Mouse (Mus musculus) intestine, embryonic 15.5 days (tissue): Measurements from ENCODE around the gene Spg21. TPM values are rescaled to one million over a fixed set of nuclear protein-coding genes. Genes with fewer than 3 reads are reported as not detected.

Source experiments
- ATAC-seq: fragments of 200-750 bp; cut with Nextera tagmentation; 2 replicates; pipeline ENCODE4 v1.8.0; 2017; ENCODE audit warnings: moderate TSS enrichment, moderate library complexity
- H3K27ac ChIP-seq: fragments of 300-500 bp; sonication (generic); 2 replicates; pipeline ENCODE4 v1.5.1; 2015; ENCODE audit warnings: mild to moderate bottlenecking, inconsistent platforms
- H3K27me3 ChIP-seq: fragments of 300-500 bp; sonication (generic); replicated peaks from 2 replicates; pipeline ENCODE4 v1.6.1; 2015; ENCODE audit warnings: inconsistent platforms
- H3K36me3 ChIP-seq: fragments of 300-500 bp; sonication (generic); 2 replicates; pipeline ENCODE4 v1.6.1; 2015; ENCODE audit warnings: inconsistent platforms
- H3K4me1 ChIP-seq: fragments of 300-500 bp; sonication (generic); replicated peaks from 2 replicates; pipeline ENCODE4 v1.6.1; 2015; ENCODE audit warnings: inconsistent platforms
- H3K4me2 ChIP-seq: fragments of 300-500 bp; sonication (generic); replicated peaks from 2 replicates; pipeline ENCODE4 v1.6.1; 2015; ENCODE audit warnings: mild to moderate bottlenecking, inconsistent platforms
- H3K4me3 ChIP-seq: fragments of 300-500 bp; sonication (generic); replicated peaks from 2 replicates; pipeline ENCODE4 v1.5.1; 2015; ENCODE audit warnings: inconsistent platforms
- H3K9ac ChIP-seq: fragments of 300-500 bp; sonication (generic); 2 replicates; pipeline ENCODE4 v1.6.1; 2015; ENCODE audit warnings: inconsistent platforms
- H3K9me3 ChIP-seq: fragments of 300-500 bp; sonication (generic); 2 replicates; pipeline ENCODE4 v1.6.1; 2016; ENCODE audit warnings: inconsistent platforms
- WGBS: fragments of 180-500 bp; shearing (Covaris S2); methylation state at CpG from one replicate; pipeline ENCODE4 v1.1.7; 2015; 5-methylcytosine and 5-hydroxymethylcytosine counted together
- polyA plus RNA-seq: library from polyadenylated mRNA; unstranded; fragments of >200 nt; fragmentation: Nextera tagmentation; extraction: Ambion mirVana; gene quantifications from 2 replicates; pipeline ENCODE4 v1.2.1, GENCODE M21; 2015

Gene Spg21
- polyA plus RNA-seq, 1 experiment from 2014 or later: 102 TPM

GRCm38 (mm10) chr9:65491476-65491875, 30.7 kb downstream of the Spg21 start:
- no peak for ATAC-seq
- H3K4me3 ChIP-seq: no peak overlapping the region
- H3K9me3 ChIP-seq: no peaks in the 10 kb centered on the region
- no peaks in the 10 kb centered on the region for H3K27me3 ChIP-seq
- peaks cover 3% of the 10 kb centered on the region; the same call in 1 of the 2 replicates for H3K36me3 ChIP-seq
- H3K9ac ChIP-seq: no peak overlapping the region
- WGBS: 79% methylated on average over 3 of the region's 3 CpGs
- no peaks in the 10 kb centered on the region for H3K4me1 ChIP-seq
- H3K4me2 ChIP-seq: no peak overlapping the region
- H3K27ac ChIP-seq: no peak overlapping the region

DNA sequence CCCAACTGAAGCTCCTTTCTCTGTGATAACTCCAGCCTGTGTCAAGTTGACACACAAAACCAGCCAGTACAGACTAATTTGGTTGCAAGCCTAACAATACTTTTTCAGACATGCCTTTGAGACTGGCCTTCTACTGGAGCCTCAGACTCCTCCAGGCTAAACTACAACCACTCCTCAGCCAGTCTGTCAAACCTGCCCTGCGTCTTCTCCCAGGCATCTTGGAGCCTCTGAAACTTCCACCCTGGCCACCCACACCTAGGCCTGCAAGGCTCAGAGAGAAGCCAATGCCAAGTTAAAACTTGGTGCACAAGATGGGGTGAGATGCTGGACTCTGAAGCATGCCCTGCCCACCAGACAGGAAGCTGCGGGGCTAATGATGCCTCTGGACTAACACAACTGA, 31.6 kb downstream of the Spg21 start:
- Histone ChIP-seq H3K4me3 (no peak overlapping the region), H3K4me1 (no peaks in the 10 kb centered on the region), H3K27ac (no peak overlapping the region), H3K36me3 (no peaks in the 10 kb centered on the region), H3K27me3 (no peaks in the 10 kb centered on the region), H3K9ac (no peak overlapping the region), H3K9me3 (no peaks in the 10 kb centered on the region), H3K4me2 (no peak overlapping the region)
- ATAC-seq: no peak
- WGBS: 85% methylated on average over 2 of the region's 2 CpGs

DNA sequence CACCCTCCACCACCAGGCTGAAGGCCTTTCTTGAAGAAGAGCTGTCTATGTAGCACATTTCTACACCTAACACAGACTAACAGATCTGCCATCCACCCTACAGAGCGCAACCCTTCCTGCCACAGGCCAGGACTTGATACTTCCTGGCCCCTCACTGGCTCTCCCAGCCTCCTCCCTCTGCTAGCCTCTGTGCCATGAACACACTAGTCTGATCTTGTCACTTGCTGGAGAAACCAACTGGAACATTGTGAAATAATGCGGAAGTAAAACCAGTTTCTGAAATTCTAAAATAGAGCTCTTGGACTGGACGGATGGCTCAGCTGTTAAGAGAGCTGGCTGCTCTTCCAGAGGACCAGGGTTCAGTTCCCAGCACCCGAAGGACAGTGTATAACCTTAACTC, 32.1 kb downstream of the Spg21 start:
- Histone ChIP-seq H3K36me3 (no peaks in the 10 kb centered on the region), H3K27me3 (no peaks in the 10 kb centered on the region), H3K4me2 (no peak overlapping the region), H3K27ac (no peak overlapping the region), H3K9ac (no peak overlapping the region), H3K9me3 (no peaks in the 10 kb centered on the region), H3K4me1 (no peaks in the 10 kb centered on the region), H3K4me3 (no peak overlapping the region)
- ATAC-seq: no peak
- 93% methylated on average over 4 of the region's 4 CpGs for WGBS

GRCm38 (mm10) chr9:65502146-65502545, 41.4 kb downstream of the Spg21 start:
- 42% methylated on average over 8 of the region's 8 CpGs for WGBS
- Histone ChIP-seq H3K4me3 (no peak overlapping the region), H3K27me3 (0 out of 2 replicates have a peak, but pooled peaks cover 3% of the 10 kb centered on the region), H3K4me2 (no peak overlapping the region), H3K9me3 (no peaks in the 10 kb centered on the region), H3K4me1 (0 out of 2 replicates have a peak, but pooled peaks cover 3% of the 10 kb centered on the region), H3K27ac (no peak overlapping the region), H3K9ac (no peak overlapping the region), H3K36me3 (no peaks in the 10 kb centered on the region)
- no peak for ATAC-seq

DNA sequence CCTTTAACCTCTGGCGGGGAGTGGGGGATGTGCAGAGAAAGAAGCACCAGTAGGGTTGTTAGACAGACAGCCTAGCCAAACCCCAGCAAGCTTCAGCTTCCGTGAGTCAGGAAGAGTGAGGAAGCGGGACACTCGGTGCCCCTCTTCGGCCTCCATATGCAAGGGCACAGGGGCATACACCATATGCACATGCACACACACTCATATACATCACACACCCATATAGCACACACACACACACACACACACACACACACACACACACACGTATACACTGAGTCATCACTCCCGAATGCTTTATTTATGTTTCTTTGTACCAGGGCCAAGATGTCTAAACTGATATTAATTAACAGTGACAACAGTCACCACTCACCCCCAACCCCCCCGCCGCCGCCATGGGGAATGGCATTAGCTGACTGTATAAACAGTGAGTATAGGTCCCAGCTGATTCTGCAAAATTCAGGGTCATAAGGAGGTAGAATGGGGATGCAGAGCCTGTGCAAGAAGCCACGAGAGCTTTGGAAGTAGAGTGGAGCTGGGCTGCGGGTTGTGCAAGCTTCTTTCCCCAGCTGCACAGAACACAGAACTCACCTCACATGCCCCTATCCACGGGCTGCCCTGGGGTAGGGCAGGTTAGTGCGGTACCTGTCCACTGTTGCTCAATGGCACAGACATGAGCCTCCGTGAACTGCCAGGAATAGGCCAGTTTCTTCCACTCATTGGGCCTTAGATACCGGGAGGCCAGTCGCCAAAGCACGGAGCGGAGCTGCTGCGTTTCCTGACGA, 42.2 kb downstream of the Spg21 start:
- H3K9me3 ChIP-seq: no peaks in the 10 kb centered on the region
- no peaks in the 10 kb centered on the region for H3K36me3 ChIP-seq
- H3K4me3 ChIP-seq: no peak overlapping the region
- WGBS: 72% methylated on average over 21 of the region's 21 CpGs
- H3K4me2 ChIP-seq: no peak overlapping the region
- no peak overlapping the region for H3K9ac ChIP-seq
- H3K4me1 ChIP-seq: 0 out of 2 replicates have a peak, but pooled peaks cover 3% of the 10 kb centered on the region
- no peak overlapping the region for H3K27ac ChIP-seq
- ATAC-seq: no peak
- H3K27me3 ChIP-seq: 0 out of 2 replicates have a peak, but pooled peaks cover 3% of the 10 kb centered on the region

- peak; percentile 50 for ATAC-seq
- H3K36me3 ChIP-seq: no peaks in the 10 kb centered on the region
- H3K4me1 ChIP-seq: peaks cover 5% of the 10 kb centered on the region; the same call in 1 of the 2 replicates
- no peak overlapping the region for H3K4me2 ChIP-seq
- H3K27me3 ChIP-seq: 0 out of 2 replicates have a peak, but pooled peaks cover 3% of the 10 kb centered on the region
- 40% methylated on average over 7 of the region's 7 CpGs for WGBS
- H3K27ac ChIP-seq: no peak overlapping the region
- H3K9ac ChIP-seq: no peak overlapping the region
- no peak overlapping the region for H3K4me3 ChIP-seq
- no peaks in the 10 kb centered on the region for H3K9me3 ChIP-seq
These were observed 47.7 kb downstream of the Spg21 start for GRCm38 (mm10) chr9:65508449-65508848.

GRCm38 (mm10) chr9:65512520-65512919, 51.8 kb downstream of the Spg21 start:
- Histone ChIP-seq H3K36me3 (no peaks in the 10 kb centered on the region), H3K9me3 (no peaks in the 10 kb centered on the region), H3K4me3 (no peak overlapping the region), H3K9ac (no peak overlapping the region), H3K27ac (no peak overlapping the region), H3K4me1 (peaks cover 5% of the 10 kb centered on the region; the same call in 1 of the 2 replicates), H3K4me2 (no peak overlapping the region; the same call in 1 of the 2 replicates), H3K27me3 (no peaks in the 10 kb centered on the region)
- peak; percentile 74 for ATAC-seq
- 63% methylated on average over 3 of the region's 3 CpGs for WGBS

GRCm38 (mm10) chr9:65514431-65514830, 53.7 kb downstream of the Spg21 start:
- Histone ChIP-seq H3K9ac (no peak overlapping the region), H3K4me2 (no peak overlapping the region), H3K27me3 (no peaks in the 10 kb centered on the region), H3K36me3 (no peaks in the 10 kb centered on the region), H3K27ac (no peak overlapping the region), H3K4me3 (no peak overlapping the region), H3K4me1 (peaks cover 5% of the 10 kb centered on the region; the same call in 1 of the 2 replicates), H3K9me3 (no peaks in the 10 kb centered on the region)
- ATAC-seq: no peak
- 75% methylated on average over 8 of the region's 8 CpGs for WGBS

- no peaks in the 10 kb centered on the region for H3K36me3 ChIP-seq
- no peak overlapping the region for H3K9ac ChIP-seq
- no peaks in the 10 kb centered on the region for H3K27me3 ChIP-seq
- no peaks in the 10 kb centered on the region for H3K9me3 ChIP-seq
- 60% methylated on average over 3 of the region's 3 CpGs for WGBS
- no peak overlapping the region for H3K4me2 ChIP-seq
- no peak for ATAC-seq
- peaks cover 5% of the 10 kb centered on the region for H3K4me1 ChIP-seq
- H3K4me3 ChIP-seq: no peak overlapping the region
- no peak overlapping the region for H3K27ac ChIP-seq
These were observed 54.1 kb downstream of the Spg21 start for GRCm38 (mm10) chr9:65514851-65515261.

- WGBS: 7% methylated on average over 25 of the region's 25 CpGs
- H3K9ac ChIP-seq: no peak within 1 kb of the TSS; the same call in 1 of the 2 replicates
- peak within 1 kb of the TSS; percentile 14 for H3K4me3 ChIP-seq
- H3K4me2 ChIP-seq: peak within 1 kb of the TSS; percentile 47
- H3K27ac ChIP-seq: no peak within 1 kb of the TSS
- peaks cover 9% of the 10 kb centered on the region for H3K4me1 ChIP-seq
- no peaks in the 10 kb centered on the region for H3K36me3 ChIP-seq
- H3K27me3 ChIP-seq: peaks cover 4% of the 10 kb centered on the region; the same call in 1 of the 2 replicates
- no peak for ATAC-seq
- H3K9me3 ChIP-seq: no peaks in the 10 kb centered on the region
These were observed 59.2 kb downstream of the Spg21 start, which contains the start of gene Ankdd1a for GRCm38 (mm10) chr9:65519807-65520504. Gene Ankdd1a, minus strand, starts transcription at chr9:65520193.

DNA sequence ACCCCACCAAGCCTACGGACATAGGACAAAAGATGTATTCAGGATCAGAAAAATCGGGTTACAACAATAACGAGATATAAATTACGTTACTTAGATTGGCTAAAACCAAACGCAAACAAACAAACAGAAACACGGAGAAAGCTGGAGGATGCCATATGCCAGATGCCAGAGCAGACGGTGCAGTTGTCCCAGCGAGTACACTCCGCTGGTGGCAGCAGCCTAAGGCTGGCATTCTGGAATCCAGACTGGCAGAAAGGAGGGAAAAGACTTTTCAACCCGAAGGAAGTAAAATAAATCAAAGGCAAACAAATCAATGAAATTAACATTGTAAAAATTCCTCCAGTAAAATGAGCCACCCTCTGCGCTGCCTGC, 59.7 kb downstream of the Spg21 start:
- Histone ChIP-seq H3K27me3 (peaks cover 4% of the 10 kb centered on the region; the same call in 1 of the 2 replicates), H3K4me3 (peak overlapping the region; percentile 14), H3K4me1 (peaks cover 9% of the 10 kb centered on the region), H3K9ac (no peak overlapping the region), H3K9me3 (no peaks in the 10 kb centered on the region), H3K27ac (no peak overlapping the region), H3K36me3 (no peaks in the 10 kb centered on the region), H3K4me2 (peak overlapping the region; percentile 47)
- no peak for ATAC-seq
- 16% methylated on average over 11 of the region's 11 CpGs for WGBS

DNA sequence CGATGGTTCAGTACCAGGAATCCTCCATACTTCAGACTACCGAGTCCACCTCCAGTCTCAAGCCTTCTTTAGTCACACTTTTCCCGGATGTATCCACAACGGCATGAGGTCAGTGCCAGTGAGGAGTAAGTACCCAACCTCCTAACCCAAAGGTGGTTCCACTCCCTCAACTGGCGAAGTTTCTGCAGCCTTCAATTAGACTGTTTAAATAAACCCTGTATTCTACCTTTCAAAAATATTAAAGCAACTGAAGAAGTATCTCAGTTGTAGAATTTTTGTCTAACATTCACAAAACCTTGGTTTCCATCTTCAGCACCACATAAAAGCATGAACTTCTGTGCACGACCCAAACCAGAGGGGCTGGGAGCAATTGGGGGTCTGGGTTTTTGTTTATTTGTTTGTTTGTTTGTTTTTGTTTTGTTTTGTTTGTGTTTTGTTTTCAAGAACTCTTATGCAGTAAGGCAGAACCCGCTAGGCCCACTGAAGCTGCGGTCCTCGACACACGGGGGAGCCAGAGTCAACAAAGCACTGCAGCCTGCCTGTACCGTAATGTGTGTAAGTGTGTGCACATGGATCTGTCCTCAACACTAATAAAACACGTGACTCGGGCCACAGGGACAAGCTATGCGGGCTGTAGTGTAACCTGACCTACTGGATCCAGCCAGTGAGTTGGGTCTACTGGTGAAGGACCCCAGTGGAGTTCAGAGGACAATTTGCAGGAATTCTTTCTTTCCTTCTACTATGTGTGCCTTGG, 63.0 kb downstream of the Spg21 start:
- 25% methylated on average over 14 of the region's 14 CpGs for WGBS
- H3K27ac ChIP-seq: no peak overlapping the region
- peaks cover 9% of the 10 kb centered on the region for H3K4me1 ChIP-seq
- H3K9me3 ChIP-seq: no peaks in the 10 kb centered on the region
- H3K27me3 ChIP-seq: peaks cover 4% of the 10 kb centered on the region; the same call in 1 of the 2 replicates
- no peak overlapping the region for H3K9ac ChIP-seq
- peak; percentile 85 for ATAC-seq
- H3K4me3 ChIP-seq: no peak overlapping the region
- peak overlapping the region; percentile 36 for H3K4me2 ChIP-seq
- H3K36me3 ChIP-seq: no peaks in the 10 kb centered on the region
